Mouse (Mus musculus): ENCODE data around the gene Rab20. TPM values are rescaled to one million over a fixed set of nuclear protein-coding genes. Genes with fewer than 3 reads are reported as not detected.

Rab20 gene
- polyA plus RNA-seq, 1 experiment from 2014 or later = 20.9 TPM

DNA sequence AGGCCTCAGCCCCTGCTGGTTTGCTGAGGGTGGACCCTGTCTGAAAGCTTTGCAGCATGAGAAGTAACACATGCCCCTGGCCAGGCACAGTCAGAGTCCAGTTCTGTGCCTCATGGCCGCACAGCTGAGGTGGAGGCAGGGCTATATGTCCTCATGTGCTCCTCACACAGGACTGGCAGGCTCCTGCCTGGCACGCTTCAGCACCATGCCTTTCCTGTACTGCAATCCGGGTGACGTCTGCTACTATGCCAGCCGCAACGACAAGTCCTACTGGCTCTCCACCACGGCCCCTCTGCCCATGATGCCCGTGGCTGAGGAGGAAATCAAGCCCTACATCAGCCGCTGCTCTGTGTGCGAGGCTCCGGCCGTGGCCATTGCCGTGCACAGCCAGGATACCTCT lies 32.7 kb downstream of the Rab20 start:
- Histone ChIP-seq H3K27me3 (ENCODE audit: control insufficient read depth, insufficient read depth, low read length) (no peaks in the 10 kb centered on the region), H3K4me3 (ENCODE audit: low read depth, low read length) (no peak overlapping the region), H3K4me1 (ENCODE audit: control insufficient read depth, insufficient read depth, low read length) (peaks cover 8% of the 10 kb centered on the region), H3K27ac (ENCODE audit: low read depth, low read length) (no peak overlapping the region), H3K4me2 (no peak overlapping the region), H3K36me3 (ENCODE audit: control insufficient read depth, insufficient read depth, low read length) (peaks cover 22% of the 10 kb centered on the region), H3K9me3 (replicated peaks; ENCODE audit: control insufficient read depth, low read length) (no peaks in the 10 kb centered on the region), H3K9ac (ENCODE audit: low read depth, low read length) (no peak overlapping the region)
- WGBS (ENCODE audit: insufficient replicate concordance) = 92% methylated on average over 13 of the region's 13 CpGs
- no peak for ATAC-seq (replicated peaks; ENCODE audit: insufficient number of reproducible peaks, low FRiP score, low TSS enrichment)

DNA sequence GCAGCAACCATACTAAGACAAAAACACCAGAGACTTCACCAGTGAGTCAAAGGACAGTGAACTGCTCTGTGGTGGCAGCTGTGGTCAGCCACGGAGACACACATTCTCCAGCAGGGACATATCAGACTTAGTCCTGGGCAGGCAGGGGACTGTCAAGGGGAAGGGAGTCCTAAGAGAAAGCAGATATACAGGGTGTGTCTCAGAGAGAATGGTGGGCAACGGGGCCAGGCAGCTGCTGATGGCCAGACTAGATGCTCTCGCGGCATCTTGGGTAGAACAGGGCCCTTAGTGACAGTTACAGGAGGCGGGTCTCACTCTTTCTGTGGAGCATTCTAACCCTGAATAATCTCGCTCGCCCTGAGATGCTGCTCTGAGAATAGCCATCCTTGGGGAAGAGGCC lies 34.3 kb downstream of the Rab20 start:
- H3K27ac ChIP-seq (ENCODE audit: low read depth, low read length) = no peak overlapping the region
- 67% methylated on average over 7 of the region's 7 CpGs for WGBS (ENCODE audit: insufficient replicate concordance)
- no peak for ATAC-seq (replicated peaks; ENCODE audit: insufficient number of reproducible peaks, low FRiP score, low TSS enrichment)
- no peaks in the 10 kb centered on the region for H3K27me3 ChIP-seq (ENCODE audit: control insufficient read depth, insufficient read depth, low read length)
- H3K36me3 ChIP-seq (ENCODE audit: control insufficient read depth, insufficient read depth, low read length) = peaks cover 27% of the 10 kb centered on the region
- no peaks in the 10 kb centered on the region for H3K4me1 ChIP-seq (ENCODE audit: control insufficient read depth, insufficient read depth, low read length)
- no peak overlapping the region for H3K9ac ChIP-seq (ENCODE audit: low read depth, low read length)
- H3K9me3 ChIP-seq (replicated peaks; ENCODE audit: control insufficient read depth, low read length) = no peaks in the 10 kb centered on the region
- H3K4me2 ChIP-seq = no peak overlapping the region
- H3K4me3 ChIP-seq (ENCODE audit: low read depth, low read length) = no peak overlapping the region

DNA sequence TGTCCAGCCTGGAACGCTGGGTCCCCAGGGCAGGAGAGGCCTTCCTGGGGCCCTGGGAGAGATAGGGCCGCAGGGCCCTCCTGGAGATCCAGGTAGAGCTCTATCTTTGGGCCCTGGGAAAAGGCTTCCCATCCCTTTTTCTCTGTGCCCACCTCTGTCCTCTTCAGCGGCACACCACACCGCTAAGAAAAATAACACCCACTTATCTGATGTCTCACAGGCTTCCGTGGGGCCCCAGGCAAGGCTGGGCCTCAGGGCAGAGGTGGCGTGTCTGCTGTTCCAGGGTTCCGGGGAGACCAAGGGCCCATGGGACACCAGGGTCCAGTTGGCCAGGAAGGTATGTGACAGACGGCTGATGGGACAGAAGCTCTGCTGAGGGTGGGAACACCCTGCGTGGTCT lies 34.9 kb downstream of the Rab20 start:
- Histone ChIP-seq H3K4me1 (ENCODE audit: control insufficient read depth, insufficient read depth, low read length) (no peaks in the 10 kb centered on the region), H3K27ac (ENCODE audit: low read depth, low read length) (no peak overlapping the region), H3K9me3 (replicated peaks; ENCODE audit: control insufficient read depth, low read length) (no peaks in the 10 kb centered on the region), H3K4me2 (no peak overlapping the region), H3K27me3 (ENCODE audit: control insufficient read depth, insufficient read depth, low read length) (no peaks in the 10 kb centered on the region), H3K4me3 (ENCODE audit: low read depth, low read length) (no peak overlapping the region), H3K9ac (ENCODE audit: low read depth, low read length) (no peak overlapping the region), H3K36me3 (ENCODE audit: control insufficient read depth, insufficient read depth, low read length) (peaks cover 27% of the 10 kb centered on the region)
- no peak for ATAC-seq (replicated peaks; ENCODE audit: insufficient number of reproducible peaks, low FRiP score, low TSS enrichment)
- WGBS (ENCODE audit: insufficient replicate concordance) = 73% methylated on average over 9 of the region's 9 CpGs

DNA sequence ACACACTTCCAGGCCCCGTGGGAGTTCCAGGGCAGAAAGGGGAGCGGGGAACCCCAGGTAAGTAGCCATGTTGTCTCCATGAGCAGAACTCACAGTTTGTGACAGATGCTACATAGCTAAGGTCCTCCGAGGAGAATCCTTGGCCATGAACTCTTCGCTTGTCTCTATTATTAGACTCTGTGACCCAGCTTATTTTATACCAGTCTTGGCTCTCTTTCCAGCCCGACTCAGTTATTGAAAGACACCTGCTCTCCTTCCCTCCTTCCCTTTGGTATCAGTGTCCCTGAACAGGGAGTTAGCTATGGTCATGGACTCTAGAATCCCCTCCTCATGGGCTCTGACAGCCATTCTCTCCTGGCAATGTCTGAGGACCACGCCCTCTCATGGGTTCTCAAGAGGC lies 37.2 kb downstream of the Rab20 start:
- Histone ChIP-seq H3K4me1 (ENCODE audit: control insufficient read depth, insufficient read depth, low read length) (peaks cover 5% of the 10 kb centered on the region; the same call in 1 of the 2 replicates), H3K4me2 (no peak overlapping the region), H3K9ac (ENCODE audit: low read depth, low read length) (no peak overlapping the region), H3K36me3 (ENCODE audit: control insufficient read depth, insufficient read depth, low read length) (peaks cover 28% of the 10 kb centered on the region), H3K27ac (ENCODE audit: low read depth, low read length) (no peak overlapping the region), H3K9me3 (replicated peaks; ENCODE audit: control insufficient read depth, low read length) (no peaks in the 10 kb centered on the region), H3K27me3 (ENCODE audit: control insufficient read depth, insufficient read depth, low read length) (no peaks in the 10 kb centered on the region), H3K4me3 (ENCODE audit: low read depth, low read length) (no peak overlapping the region)
- WGBS (ENCODE audit: insufficient replicate concordance) = 89% methylated on average over 6 of the region's 6 CpGs
- ATAC-seq (replicated peaks; ENCODE audit: insufficient number of reproducible peaks, low FRiP score, low TSS enrichment) = no peak

DNA sequence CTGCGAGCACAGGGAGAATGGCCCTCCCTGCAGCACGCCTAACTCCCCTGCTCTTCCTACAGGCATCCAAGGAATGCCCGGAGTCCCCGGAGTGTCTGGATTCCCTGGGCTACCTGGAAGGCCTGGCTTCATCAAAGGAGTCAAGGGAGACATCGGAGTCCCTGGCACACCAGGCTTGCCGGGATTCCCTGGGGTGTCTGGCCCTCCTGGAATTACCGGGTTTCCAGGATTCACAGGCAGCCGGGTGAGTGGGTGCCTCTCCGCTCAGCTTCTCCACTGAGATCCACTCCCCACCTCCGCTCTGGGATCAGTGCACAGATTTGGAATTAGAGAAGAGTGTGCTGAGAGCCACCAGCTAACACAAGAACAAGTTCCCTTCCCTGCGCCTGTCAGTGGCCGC lies 40.6 kb downstream of the Rab20 start:
- Histone ChIP-seq H3K27ac (ENCODE audit: low read depth, low read length) (no peak overlapping the region), H3K9ac (ENCODE audit: low read depth, low read length) (no peak overlapping the region), H3K4me2 (no peak overlapping the region), H3K36me3 (ENCODE audit: control insufficient read depth, insufficient read depth, low read length) (peaks cover 38% of the 10 kb centered on the region), H3K27me3 (ENCODE audit: control insufficient read depth, insufficient read depth, low read length) (no peaks in the 10 kb centered on the region), H3K4me1 (ENCODE audit: control insufficient read depth, insufficient read depth, low read length) (peaks cover 5% of the 10 kb centered on the region; the same call in 1 of the 2 replicates), H3K4me3 (ENCODE audit: low read depth, low read length) (no peak overlapping the region), H3K9me3 (replicated peaks; ENCODE audit: control insufficient read depth, low read length) (no peaks in the 10 kb centered on the region)
- no peak for ATAC-seq (replicated peaks; ENCODE audit: insufficient number of reproducible peaks, low FRiP score, low TSS enrichment)
- 40% methylated on average over 12 of the region's 12 CpGs for WGBS (ENCODE audit: insufficient replicate concordance)

DNA sequence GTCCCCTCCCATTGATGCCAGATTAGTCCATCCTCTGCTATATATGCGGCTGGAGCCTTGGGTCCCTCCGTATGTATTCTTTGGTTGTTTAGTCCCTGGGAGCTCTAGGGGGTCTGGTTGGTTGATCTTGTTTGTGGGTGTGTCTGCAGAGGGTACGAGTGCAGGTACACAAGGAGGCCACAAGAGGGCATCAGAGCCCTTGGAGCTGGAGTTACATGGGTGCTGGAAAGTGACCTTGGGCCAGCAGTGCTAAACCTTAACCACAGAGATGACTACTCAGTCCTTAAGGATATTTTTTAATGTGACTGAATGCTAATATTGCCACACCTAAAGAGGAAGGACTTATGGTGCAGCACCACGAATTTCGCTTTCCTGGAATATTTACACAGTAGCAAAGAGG lies 47.8 kb downstream of the Rab20 start:
- Histone ChIP-seq H3K9me3 (replicated peaks; ENCODE audit: control insufficient read depth, low read length) (no peaks in the 10 kb centered on the region), H3K4me3 (ENCODE audit: low read depth, low read length) (no peak overlapping the region), H3K4me1 (ENCODE audit: control insufficient read depth, insufficient read depth, low read length) (no peaks in the 10 kb centered on the region), H3K4me2 (no peak overlapping the region), H3K27me3 (ENCODE audit: control insufficient read depth, insufficient read depth, low read length) (no peaks in the 10 kb centered on the region), H3K27ac (ENCODE audit: low read depth, low read length) (no peak overlapping the region), H3K36me3 (ENCODE audit: control insufficient read depth, insufficient read depth, low read length) (peaks cover 50% of the 10 kb centered on the region), H3K9ac (ENCODE audit: low read depth, low read length) (no peak overlapping the region)
- ATAC-seq (replicated peaks; ENCODE audit: insufficient number of reproducible peaks, low FRiP score, low TSS enrichment) = no peak
- 66% methylated on average over 5 of the region's 5 CpGs for WGBS (ENCODE audit: insufficient replicate concordance)

DNA sequence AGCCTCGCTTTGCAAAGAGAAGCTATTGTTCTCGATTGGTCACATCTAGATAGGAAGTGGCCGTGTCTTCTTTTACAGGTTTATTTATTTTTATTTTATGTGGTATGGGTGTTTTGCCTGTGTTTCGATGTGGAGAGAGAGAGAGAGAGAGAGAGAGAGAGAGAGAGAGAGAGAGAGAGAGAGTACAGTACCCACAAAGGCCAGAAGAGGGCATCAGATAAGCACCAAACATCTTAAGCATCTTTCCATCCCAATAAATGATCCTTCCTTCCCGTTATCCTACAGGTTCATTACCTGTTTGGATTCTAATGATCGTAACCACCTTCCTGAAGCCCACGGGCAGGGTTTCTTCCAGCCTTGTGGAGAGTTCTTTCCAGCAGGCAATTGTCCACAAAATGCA lies 55.4 kb downstream of the Rab20 start:
- Histone ChIP-seq H3K36me3 (ENCODE audit: control insufficient read depth, insufficient read depth, low read length) (peaks cover 28% of the 10 kb centered on the region), H3K27ac (ENCODE audit: low read depth, low read length) (no peak overlapping the region), H3K9me3 (replicated peaks; ENCODE audit: control insufficient read depth, low read length) (no peaks in the 10 kb centered on the region), H3K4me3 (ENCODE audit: low read depth, low read length) (no peak overlapping the region), H3K9ac (ENCODE audit: low read depth, low read length) (no peak overlapping the region), H3K4me2 (no peak overlapping the region), H3K27me3 (ENCODE audit: control insufficient read depth, insufficient read depth, low read length) (no peaks in the 10 kb centered on the region), H3K4me1 (ENCODE audit: control insufficient read depth, insufficient read depth, low read length) (peaks cover 10% of the 10 kb centered on the region)
- ATAC-seq (replicated peaks; ENCODE audit: insufficient number of reproducible peaks, low FRiP score, low TSS enrichment) = no peak
- 69% methylated on average over 7 of the region's 7 CpGs for WGBS (ENCODE audit: insufficient replicate concordance)

DNA sequence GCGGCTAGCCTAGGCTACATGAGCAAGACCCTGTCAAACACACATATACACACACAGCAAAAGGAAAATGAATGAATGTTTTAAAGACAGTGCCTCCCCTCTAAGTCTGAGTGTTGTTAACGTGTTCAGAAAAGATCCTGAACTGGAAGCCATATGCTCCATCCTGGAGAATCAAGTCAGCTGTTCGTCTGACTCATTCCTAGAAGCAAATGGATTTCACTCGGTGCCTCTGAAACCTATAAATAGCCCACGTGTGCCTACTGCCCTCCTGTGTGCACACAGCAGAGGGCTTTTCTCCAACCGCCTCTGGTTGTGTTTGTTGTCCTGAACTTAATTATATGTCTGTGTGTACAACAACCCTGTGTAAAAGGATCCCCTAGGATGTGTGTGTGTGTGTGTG lies 56.5 kb downstream of the Rab20 start:
- peaks cover 10% of the 10 kb centered on the region for H3K4me1 ChIP-seq (ENCODE audit: control insufficient read depth, insufficient read depth, low read length)
- WGBS (ENCODE audit: insufficient replicate concordance) = 51% methylated on average over 6 of the region's 6 CpGs

DNA sequence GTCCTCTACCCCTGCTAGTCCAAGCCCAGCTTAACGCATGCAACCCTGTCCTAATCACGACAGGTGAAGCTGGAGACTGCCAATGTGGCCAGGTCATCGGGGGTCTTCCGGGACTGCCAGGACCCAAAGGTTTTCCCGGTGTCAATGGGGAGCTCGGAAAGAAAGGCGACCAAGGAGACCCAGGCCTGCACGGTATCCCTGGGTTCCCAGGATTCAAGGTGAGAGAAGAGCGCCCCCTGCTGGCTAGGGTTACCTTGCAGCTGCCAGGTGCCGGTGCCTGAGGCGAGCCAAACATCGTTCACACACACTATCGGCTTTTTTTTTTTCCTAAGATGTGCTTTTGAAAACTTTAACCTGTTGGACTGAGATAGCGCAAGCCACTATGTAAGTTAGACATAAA lies 57.4 kb downstream of the Rab20 start:
- Histone ChIP-seq H3K27me3 (ENCODE audit: control insufficient read depth, insufficient read depth, low read length) (no peaks in the 10 kb centered on the region), H3K4me2 (no peak overlapping the region), H3K4me1 (ENCODE audit: control insufficient read depth, insufficient read depth, low read length) (peaks cover 10% of the 10 kb centered on the region), H3K36me3 (ENCODE audit: control insufficient read depth, insufficient read depth, low read length) (peaks cover 18% of the 10 kb centered on the region), H3K9me3 (replicated peaks; ENCODE audit: control insufficient read depth, low read length) (no peaks in the 10 kb centered on the region), H3K4me3 (ENCODE audit: low read depth, low read length) (no peak overlapping the region), H3K27ac (ENCODE audit: low read depth, low read length) (no peak overlapping the region), H3K9ac (ENCODE audit: low read depth, low read length) (no peak overlapping the region)
- 54% methylated on average over 14 of the region's 14 CpGs for WGBS (ENCODE audit: insufficient replicate concordance)
- no peak for ATAC-seq (replicated peaks; ENCODE audit: insufficient number of reproducible peaks, low FRiP score, low TSS enrichment)

More for the DNA sequence above, 56.5 kb downstream of the Rab20 start:
- Histone ChIP-seq H3K4me3 (ENCODE audit: low read depth, low read length) (no peak overlapping the region), H3K36me3 (ENCODE audit: control insufficient read depth, insufficient read depth, low read length) (peaks cover 20% of the 10 kb centered on the region), H3K27me3 (ENCODE audit: control insufficient read depth, insufficient read depth, low read length) (no peaks in the 10 kb centered on the region), H3K27ac (ENCODE audit: low read depth, low read length) (no peak overlapping the region), H3K4me2 (no peak overlapping the region), H3K9ac (ENCODE audit: low read depth, low read length) (no peak overlapping the region), H3K9me3 (replicated peaks; ENCODE audit: control insufficient read depth, low read length) (no peaks in the 10 kb centered on the region)
- ATAC-seq (replicated peaks; ENCODE audit: insufficient number of reproducible peaks, low FRiP score, low TSS enrichment) = no peak

Measured in heart, embryonic 11.5 days (tissue).